Mouse (Mus musculus): Measurements from ENCODE around the gene Pkp4.

The Pkp4 gene

GRCm38 (mm10) chr2:59271835-59272234 is 111.2 kb downstream of the Pkp4 start:
- DNase-seq (ENCODE audit: low spot score) = no peak

GRCm38 (mm10) chr2:59272713-59273112 is 112.1 kb downstream of the Pkp4 start:
- DNase-seq (ENCODE audit: low spot score) = no peak

GRCm38 (mm10) chr2:59280914-59281562 is 120.4 kb downstream of the Pkp4 start:
- DNase-seq (ENCODE audit: low spot score) = no peak

- no peak for DNase-seq (ENCODE audit: low spot score)
These were observed 122.3 kb downstream of the Pkp4 start for GRCm38 (mm10) chr2:59282966-59283365.

GRCm38 (mm10) chr2:59284216-59284615 is 123.6 kb downstream of the Pkp4 start:
- DNase-seq (ENCODE audit: low spot score) = no peak

- DNase-seq (ENCODE audit: low spot score) = no peak
These were observed 124.3 kb downstream of the Pkp4 start for GRCm38 (mm10) chr2:59284734-59285490.

- DNase-seq (ENCODE audit: low spot score) = peak; percentile 52
These were observed 124.9 kb downstream of the Pkp4 start for GRCm38 (mm10) chr2:59285581-59285980.

- DNase-seq (ENCODE audit: low spot score) = peak; percentile 86
These were observed 125.6 kb downstream of the Pkp4 start for GRCm38 (mm10) chr2:59286247-59286646.

GRCm38 (mm10) chr2:59287630-59288029 is 127.0 kb downstream of the Pkp4 start:
- DNase-seq (ENCODE audit: low spot score) = no peak

- DNase-seq (ENCODE audit: low spot score) = no peak
These were observed 128.8 kb downstream of the Pkp4 start for GRCm38 (mm10) chr2:59289411-59289810.

- no peak for DNase-seq (ENCODE audit: low spot score)
These were observed 129.7 kb downstream of the Pkp4 start for GRCm38 (mm10) chr2:59290391-59290790.

- no peak for DNase-seq (ENCODE audit: low spot score)
These were observed 139.2 kb downstream of the Pkp4 start for GRCm38 (mm10) chr2:59299831-59300230.

GRCm38 (mm10) chr2:59301671-59302070 is 141.0 kb downstream of the Pkp4 start:
- DNase-seq (ENCODE audit: low spot score) = no peak

GRCm38 (mm10) chr2:59302430-59302829 is 141.8 kb downstream of the Pkp4 start:
- no peak for DNase-seq (ENCODE audit: low spot score)

- no peak for DNase-seq (ENCODE audit: low spot score)
These were observed 142.9 kb downstream of the Pkp4 start for GRCm38 (mm10) chr2:59303530-59304063.

- no peak for DNase-seq (ENCODE audit: low spot score)
These were observed 146.7 kb downstream of the Pkp4 start for GRCm38 (mm10) chr2:59307302-59307701.

- DNase-seq (ENCODE audit: low spot score) = no peak
These were observed 147.4 kb downstream of the Pkp4 start for GRCm38 (mm10) chr2:59308055-59308454.

GRCm38 (mm10) chr2:59313293-59313692 is 152.6 kb downstream of the Pkp4 start:
- no peak for DNase-seq (ENCODE audit: low spot score)

GRCm38 (mm10) chr2:59318631-59319030 is 158.0 kb downstream of the Pkp4 start:
- no peak for DNase-seq (ENCODE audit: low spot score)

GRCm38 (mm10) chr2:59327946-59328345 is 167.3 kb downstream of the Pkp4 start:
- no peak for DNase-seq (ENCODE audit: low spot score)

GRCm38 (mm10) chr2:59331093-59331492 is 170.4 kb downstream of the Pkp4 start:
- DNase-seq (ENCODE audit: low spot score) = no peak

- DNase-seq (ENCODE audit: low spot score) = no peak
These were observed 171.9 kb downstream of the Pkp4 start for GRCm38 (mm10) chr2:59332523-59332922.

GRCm38 (mm10) chr2:59338501-59338900 is 177.9 kb downstream of the Pkp4 start:
- DNase-seq (ENCODE audit: low spot score) = no peak

Data from adipocyte (in vitro differentiated cells).